Mouse (Mus musculus) neural tube, embryonic 14.5 days (tissue): Measurements from ENCODE around the gene Il1rapl1. TPM values are rescaled to one million over a fixed set of nuclear protein-coding genes. Genes with fewer than 3 reads are reported as not detected.

Experiments
- ATAC-seq: fragments of 200-750 bp; cut with Nextera tagmentation; 2 replicates; pipeline ENCODE4 v1.8.0; 2017; ENCODE audit warnings: low read depth, mild to moderate bottlenecking, moderate TSS enrichment, moderate library complexity
- H3K27ac ChIP-seq: fragments of 300-500 bp; sonication (generic); 2 replicates; pipeline ENCODE4 v1.5.1; 2014; ENCODE audit warnings: low read depth, mild to moderate bottlenecking, control low read depth, low read length, moderate library complexity, mixed read lengths
- H3K27me3 ChIP-seq: fragments of 300-500 bp; sonication (generic); 2 replicates; pipeline ENCODE4 v1.6.1; 2014; ENCODE audit warnings: low read length; ENCODE audit not compliant: control insufficient read depth, insufficient read depth
- H3K36me3 ChIP-seq: fragments of 300-500 bp; sonication (generic); 2 replicates; pipeline ENCODE4 v1.6.1; 2014; ENCODE audit warnings: low read length, mixed read lengths; ENCODE audit not compliant: control insufficient read depth, insufficient read depth
- H3K4me1 ChIP-seq: fragments of 300-500 bp; sonication (generic); 2 replicates; pipeline ENCODE4 v1.6.1; 2014; ENCODE audit warnings: low read length; ENCODE audit not compliant: control insufficient read depth, insufficient read depth
- H3K4me2 ChIP-seq: fragments of 300-500 bp; sonication (generic); 2 replicates; pipeline ENCODE4 v1.6.1; 2014; ENCODE audit warnings: mild to moderate bottlenecking, low read depth, low read length, control low read depth
- H3K4me3 ChIP-seq: fragments of 300-500 bp; sonication (generic); 2 replicates; pipeline ENCODE4 v1.5.1; 2014; ENCODE audit warnings: low read depth, low read length, control low read depth, mixed read lengths
- H3K9ac ChIP-seq: fragments of 300-500 bp; sonication (generic); replicated peaks from 2 replicates; pipeline ENCODE4 v1.6.1; 2014; ENCODE audit warnings: low read depth, mild to moderate bottlenecking, control low read depth, low read length, mixed read lengths
- H3K9me3 ChIP-seq: fragments of 300-500 bp; sonication (generic); 2 replicates; pipeline ENCODE4 v1.6.1; 2016; ENCODE audit warnings: low read length; ENCODE audit not compliant: control insufficient read depth
- WGBS: fragments of 180-500 bp; shearing (Covaris S2); extraction: QIAGEN DNeasy Blood & Tissue Kit; methylation state at CpG from one replicate; pipeline ENCODE4 v1.1.7; 2014; 5-methylcytosine and 5-hydroxymethylcytosine counted together
- polyA plus RNA-seq: library from polyadenylated mRNA; unstranded; fragments of >200 nt; fragmentation: Nextera tagmentation; extraction: Ambion mirVana; gene quantifications from 2 replicates; pipeline ENCODE4 v1.2.1, GENCODE M21; 2014

Gene Il1rapl1
- polyA plus RNA-seq, 1 experiment from 2014 or later = 10.3 TPM

DNA sequence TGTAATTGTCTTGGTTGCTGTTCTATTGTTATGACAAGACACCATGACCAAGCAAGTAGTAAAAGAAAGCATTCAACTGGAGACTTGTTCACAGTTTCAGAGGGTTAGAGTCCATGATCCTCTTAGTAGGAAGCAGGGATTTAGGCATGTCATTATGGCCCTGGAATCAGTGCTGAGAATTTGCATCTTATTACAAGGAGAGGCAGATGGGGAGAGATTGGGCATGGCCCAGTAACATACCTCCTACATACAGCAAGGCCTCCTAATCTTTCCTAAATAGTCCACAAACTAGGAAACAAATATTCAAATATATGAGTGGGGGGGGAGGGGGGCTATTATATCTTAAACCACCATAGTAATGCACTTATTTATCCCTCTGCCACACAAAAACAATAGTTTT lies 301.6 kb downstream of the Il1rapl1 start:
- Histone ChIP-seq H3K4me3 (no peak overlapping the region), H3K9ac (no peak overlapping the region), H3K27me3 (no peaks in the 10 kb centered on the region), H3K9me3 (no peaks in the 10 kb centered on the region), H3K4me2 (no peak overlapping the region), H3K36me3 (no peaks in the 10 kb centered on the region), H3K4me1 (no peaks in the 10 kb centered on the region), H3K27ac (no peak overlapping the region)
- no peak for ATAC-seq

DNA sequence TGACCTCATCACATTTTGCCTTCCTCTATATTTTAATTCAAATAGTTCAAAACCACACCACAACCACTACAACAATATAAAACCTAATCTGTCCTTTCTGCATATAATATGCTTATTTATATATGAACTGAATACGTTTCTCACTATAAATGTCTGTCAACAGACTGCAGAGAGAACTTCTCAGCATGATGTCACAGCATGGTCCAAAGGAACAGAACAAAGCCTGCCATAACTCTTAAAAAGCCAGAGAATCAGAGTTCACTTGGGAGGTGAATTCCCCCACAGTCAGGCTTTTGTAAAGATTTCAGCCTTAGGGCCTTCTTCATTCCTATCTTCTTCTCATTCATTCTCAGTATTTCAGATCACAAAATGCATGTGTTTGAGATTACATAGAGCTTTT lies 307.7 kb downstream of the Il1rapl1 start:
- no peak overlapping the region for H3K27ac ChIP-seq
- no peaks in the 10 kb centered on the region for H3K9me3 ChIP-seq
- WGBS = 11% methylated on average over 1 of the region's 1 CpGs
- no peaks in the 10 kb centered on the region for H3K4me1 ChIP-seq
- H3K4me3 ChIP-seq = no peak overlapping the region
- no peaks in the 10 kb centered on the region for H3K36me3 ChIP-seq
- no peaks in the 10 kb centered on the region for H3K27me3 ChIP-seq
- H3K4me2 ChIP-seq = no peak overlapping the region
- no peak overlapping the region for H3K9ac ChIP-seq
- no peak for ATAC-seq

GRCm38 (mm10) chrX:87793011-87793410 lies 322.4 kb downstream of the Il1rapl1 start:
- Histone ChIP-seq H3K36me3 (no peaks in the 10 kb centered on the region), H3K4me3 (no peak overlapping the region), H3K27me3 (no peaks in the 10 kb centered on the region), H3K9ac (no peak overlapping the region), H3K4me2 (no peak overlapping the region), H3K4me1 (no peaks in the 10 kb centered on the region), H3K9me3 (no peaks in the 10 kb centered on the region), H3K27ac (no peak overlapping the region)
- no peak for ATAC-seq

GRCm38 (mm10) chrX:87710589-87710988 lies 404.9 kb downstream of the Il1rapl1 start:
- Histone ChIP-seq H3K9ac (no peak overlapping the region), H3K27me3 (no peaks in the 10 kb centered on the region), H3K36me3 (no peaks in the 10 kb centered on the region), H3K4me3 (no peak overlapping the region), H3K4me1 (no peaks in the 10 kb centered on the region), H3K27ac (no peak overlapping the region), H3K9me3 (no peaks in the 10 kb centered on the region), H3K4me2 (no peak overlapping the region)
- WGBS = 62% methylated on average over 2 of the region's 2 CpGs
- ATAC-seq = no peak

DNA sequence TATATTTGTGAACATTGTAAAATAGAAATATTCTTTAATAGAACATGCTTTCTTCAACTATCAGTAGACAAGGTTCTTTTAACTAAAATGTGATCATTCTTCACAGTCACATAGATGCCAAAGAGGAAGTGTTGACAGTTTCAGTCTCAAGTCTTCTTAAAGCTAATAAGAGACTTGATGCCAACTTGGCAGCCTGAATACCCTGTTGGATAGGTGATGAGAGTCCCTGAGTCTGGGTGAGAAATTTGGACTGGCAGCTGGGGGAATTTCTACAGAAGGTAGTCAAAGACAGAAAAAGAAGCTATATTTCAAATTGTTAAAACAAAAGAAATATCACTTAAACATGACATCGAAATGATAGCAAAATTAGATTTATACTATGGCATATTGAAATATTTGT lies 451.6 kb downstream of the Il1rapl1 start:
- Histone ChIP-seq H3K27ac (no peak overlapping the region), H3K4me1 (no peaks in the 10 kb centered on the region), H3K4me3 (no peak overlapping the region), H3K4me2 (no peak overlapping the region), H3K36me3 (no peaks in the 10 kb centered on the region), H3K27me3 (no peaks in the 10 kb centered on the region), H3K9me3 (no peaks in the 10 kb centered on the region), H3K9ac (no peak overlapping the region)
- ATAC-seq = no peak
- WGBS = 89% methylated on average over 1 of the region's 1 CpGs

- H3K4me2 ChIP-seq = no peak overlapping the region
- no peaks in the 10 kb centered on the region for H3K27me3 ChIP-seq
- H3K4me1 ChIP-seq = no peaks in the 10 kb centered on the region
- H3K4me3 ChIP-seq = no peak overlapping the region
- H3K9ac ChIP-seq = no peak overlapping the region
- H3K9me3 ChIP-seq = no peaks in the 10 kb centered on the region
- 35% methylated on average over 2 of the region's 2 CpGs for WGBS
- H3K27ac ChIP-seq = no peak overlapping the region
- no peak for ATAC-seq
- no peaks in the 10 kb centered on the region for H3K36me3 ChIP-seq
These were observed 459.8 kb downstream of the Il1rapl1 start for GRCm38 (mm10) chrX:87655644-87656043.

GRCm38 (mm10) chrX:87600914-87601313 lies 514.5 kb downstream of the Il1rapl1 start:
- no peak overlapping the region for H3K9ac ChIP-seq
- no peaks in the 10 kb centered on the region for H3K36me3 ChIP-seq
- H3K4me1 ChIP-seq = no peaks in the 10 kb centered on the region
- H3K4me2 ChIP-seq = no peak overlapping the region
- H3K9me3 ChIP-seq = no peaks in the 10 kb centered on the region
- no peak for ATAC-seq
- H3K4me3 ChIP-seq = no peak overlapping the region
- H3K27ac ChIP-seq = no peak overlapping the region
- H3K27me3 ChIP-seq = no peaks in the 10 kb centered on the region

DNA sequence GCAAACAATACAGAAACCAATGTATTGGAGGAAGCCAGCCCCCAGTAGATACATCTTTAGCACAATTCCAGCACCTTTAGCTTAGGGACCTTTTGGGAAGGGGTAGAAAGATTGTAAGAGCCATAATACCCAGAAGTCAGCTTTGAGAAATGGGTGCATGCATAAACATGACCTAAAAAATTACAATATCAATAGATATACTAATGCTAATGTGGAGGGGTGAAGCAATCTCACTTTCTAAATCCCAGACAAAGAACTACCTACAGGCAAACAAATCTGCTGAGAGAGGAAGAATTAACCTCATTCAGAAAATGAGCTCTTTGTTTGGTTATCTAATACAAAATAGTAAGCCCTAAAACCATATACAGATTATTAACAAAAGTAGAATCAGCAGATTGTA lies 607.4 kb downstream of the Il1rapl1 start:
- Histone ChIP-seq H3K4me3 (no peak overlapping the region), H3K4me2 (no peak overlapping the region), H3K27ac (no peak overlapping the region), H3K27me3 (no peaks in the 10 kb centered on the region), H3K36me3 (no peaks in the 10 kb centered on the region), H3K9ac (no peak overlapping the region), H3K9me3 (no peaks in the 10 kb centered on the region), H3K4me1 (no peaks in the 10 kb centered on the region)
- ATAC-seq = no peak

DNA sequence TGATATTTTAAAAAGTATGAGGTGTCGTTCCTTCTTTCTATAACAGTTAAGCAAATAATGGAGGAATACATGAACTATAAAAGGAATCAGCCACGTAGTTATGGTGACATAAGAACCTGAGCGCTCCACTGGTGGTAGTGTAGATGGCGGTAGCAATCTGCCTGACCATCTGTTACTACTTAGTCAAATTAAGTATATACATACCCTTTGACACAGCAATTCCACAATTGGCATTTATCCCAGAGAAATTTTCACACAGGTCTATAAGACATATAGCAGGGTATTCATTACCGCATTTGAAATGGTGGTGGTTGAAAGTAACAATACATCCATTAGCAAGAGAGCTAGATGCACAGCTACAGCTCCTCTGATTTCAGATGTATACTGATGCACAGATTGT lies 612.8 kb downstream of the Il1rapl1 start:
- Histone ChIP-seq H3K4me2 (no peak overlapping the region), H3K4me1 (no peaks in the 10 kb centered on the region), H3K27ac (no peak overlapping the region), H3K9me3 (no peaks in the 10 kb centered on the region), H3K4me3 (no peak overlapping the region), H3K27me3 (no peaks in the 10 kb centered on the region), H3K36me3 (no peaks in the 10 kb centered on the region), H3K9ac (no peak overlapping the region)
- ATAC-seq = no peak
- 64% methylated on average over 5 of the region's 5 CpGs for WGBS

- ATAC-seq = no peak
- Histone ChIP-seq H3K4me1 (no peaks in the 10 kb centered on the region), H3K9me3 (no peaks in the 10 kb centered on the region), H3K9ac (no peak overlapping the region), H3K27me3 (no peaks in the 10 kb centered on the region), H3K4me2 (no peak overlapping the region), H3K27ac (no peak overlapping the region), H3K36me3 (no peaks in the 10 kb centered on the region), H3K4me3 (no peak overlapping the region)
- WGBS = 91% methylated on average over 1 of the region's 1 CpGs
These were observed 632.0 kb downstream of the Il1rapl1 start for GRCm38 (mm10) chrX:87483416-87483815.
